Mouse (Mus musculus): ENCODE data around the gene Hnrnpul1. TPM values are rescaled to one million over a fixed set of nuclear protein-coding genes. Genes with fewer than 3 reads are reported as not detected.

The Hnrnpul1 gene
- polyA plus RNA-seq, 1 experiment from 2014 or later = 52.9 TPM

DNA sequence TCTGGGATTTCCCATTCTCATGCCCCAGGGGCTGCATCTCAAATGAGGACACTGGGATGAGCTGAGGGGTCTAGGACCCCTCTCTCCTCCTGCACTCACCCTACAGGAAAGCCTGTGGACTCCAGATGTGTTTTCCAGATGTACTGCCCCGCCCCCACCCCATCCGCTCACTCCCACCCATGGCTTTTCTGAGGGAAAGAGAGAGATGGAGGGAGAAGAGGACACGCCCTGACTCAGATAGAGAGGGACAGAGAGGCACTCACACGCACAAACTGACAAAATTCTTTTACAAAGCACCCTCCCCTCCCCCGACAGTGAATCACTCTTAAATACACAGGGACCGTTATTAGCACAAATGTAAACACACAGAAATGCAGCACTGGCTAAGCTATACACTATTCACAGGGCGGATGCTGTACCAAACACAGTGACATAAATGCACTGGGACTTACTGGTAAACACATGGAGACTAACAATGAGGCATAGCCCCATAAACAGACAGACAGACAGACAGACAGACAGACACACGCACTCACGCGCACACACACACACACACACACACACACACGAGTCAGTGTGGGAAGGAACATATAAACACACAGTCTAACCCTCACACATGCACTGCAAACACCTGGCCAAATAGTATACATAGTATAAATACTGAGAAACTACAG, 27.5 kb upstream of the Hnrnpul1 start:
- Histone ChIP-seq H3K9me3 (ENCODE audit: control insufficient read depth, low read length) (no peaks in the 10 kb centered on the region), H3K4me3 (ENCODE audit: low read depth, low read length) (peak overlapping the region; percentile 29), H3K4me1 (ENCODE audit: control insufficient read depth, insufficient read depth, low read length) (peaks cover 6% of the 10 kb centered on the region; the same call in 1 of the 2 replicates), H3K27ac (ENCODE audit: low read depth, low read length) (no peak overlapping the region), H3K27me3 (ENCODE audit: control insufficient read depth, insufficient read depth, low read length) (no peaks in the 10 kb centered on the region), H3K36me3 (ENCODE audit: control insufficient read depth, insufficient read depth, low read length) (no peaks in the 10 kb centered on the region), H3K9ac (replicated peaks; ENCODE audit: low read depth, low read length) (peak overlapping the region; percentile 42; the same call in 1 of the 2 replicates), H3K4me2 (ENCODE audit: low read depth, low read length) (peak overlapping the region; percentile 61)
- WGBS = 44% methylated on average over 11 of the region's 11 CpGs
- peak; percentile 68 for ATAC-seq (ENCODE audit: low read depth)

DNA sequence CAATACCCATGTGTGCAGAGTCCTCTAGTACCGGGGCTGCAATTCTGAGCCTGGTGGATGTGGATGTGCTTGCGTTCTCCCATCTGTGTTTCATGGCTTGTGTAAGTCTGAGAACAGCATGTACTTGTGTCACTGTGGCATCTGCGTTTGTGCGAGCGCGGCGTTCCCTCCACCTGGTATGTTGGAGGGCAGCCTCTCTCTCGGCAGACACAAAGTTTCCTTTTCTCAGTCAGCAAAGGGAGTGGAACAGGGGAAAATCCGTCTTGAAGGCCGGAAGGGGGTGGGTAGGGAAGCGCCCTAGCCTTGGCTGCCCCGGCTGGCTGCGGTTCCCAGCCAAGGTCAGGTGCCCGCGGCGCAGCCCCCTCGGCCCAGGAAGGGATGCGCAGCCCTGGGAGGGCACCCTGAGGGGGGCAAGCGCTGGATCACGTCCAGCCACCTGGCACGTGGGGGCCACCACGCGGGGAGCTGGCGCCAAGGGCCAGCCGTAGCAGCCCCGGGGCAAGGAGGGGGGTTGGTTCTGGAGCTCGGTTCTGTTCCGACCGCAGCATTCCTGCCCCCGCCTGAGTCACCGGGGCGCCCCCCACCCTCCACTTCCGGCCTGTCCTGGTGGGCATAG, 26.9 kb upstream of the Hnrnpul1 start:
- H3K9me3 ChIP-seq (ENCODE audit: control insufficient read depth, low read length) = no peaks in the 10 kb centered on the region
- no peak overlapping the region for H3K27ac ChIP-seq (ENCODE audit: low read depth, low read length)
- peaks cover 6% of the 10 kb centered on the region; the same call in 1 of the 2 replicates for H3K4me1 ChIP-seq (ENCODE audit: control insufficient read depth, insufficient read depth, low read length)
- no peaks in the 10 kb centered on the region for H3K27me3 ChIP-seq (ENCODE audit: control insufficient read depth, insufficient read depth, low read length)
- peak overlapping the region; percentile 61 for H3K4me2 ChIP-seq (ENCODE audit: low read depth, low read length)
- H3K36me3 ChIP-seq (ENCODE audit: control insufficient read depth, insufficient read depth, low read length) = no peaks in the 10 kb centered on the region
- WGBS = 11% methylated on average over 32 of the region's 33 CpGs
- peak overlapping the region; percentile 29 for H3K4me3 ChIP-seq (ENCODE audit: low read depth, low read length)
- peak; percentile 72 for ATAC-seq (ENCODE audit: low read depth)
- peak overlapping the region; percentile 42 for H3K9ac ChIP-seq (replicated peaks; ENCODE audit: low read depth, low read length)

DNA sequence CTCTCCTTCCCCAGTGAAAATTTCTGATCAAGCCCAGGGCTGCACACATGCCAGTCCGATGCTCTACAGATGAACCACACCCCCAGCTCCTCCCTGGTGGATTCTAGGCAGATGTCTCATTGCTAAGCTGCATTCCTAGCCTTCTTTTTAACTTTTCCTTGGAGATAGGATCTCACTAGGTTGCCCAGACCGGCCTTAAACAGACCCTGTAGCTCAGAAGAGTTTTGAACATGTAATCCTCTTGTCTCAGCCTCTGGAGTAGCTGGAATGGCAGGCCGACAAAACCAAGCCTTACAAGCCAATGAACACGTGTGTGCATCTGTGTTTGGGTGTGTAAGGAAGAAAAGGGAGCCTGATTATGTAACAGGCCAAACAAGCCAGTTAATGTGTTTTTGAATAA, 26.2 kb upstream of the Hnrnpul1 start:
- H3K4me1 ChIP-seq (ENCODE audit: control insufficient read depth, insufficient read depth, low read length) = peaks cover 6% of the 10 kb centered on the region; the same call in 1 of the 2 replicates
- H3K9ac ChIP-seq (replicated peaks; ENCODE audit: low read depth, low read length) = no peak overlapping the region
- H3K36me3 ChIP-seq (ENCODE audit: control insufficient read depth, insufficient read depth, low read length) = no peaks in the 10 kb centered on the region
- H3K4me3 ChIP-seq (ENCODE audit: low read depth, low read length) = no peak overlapping the region
- H3K4me2 ChIP-seq (ENCODE audit: low read depth, low read length) = no peak overlapping the region
- ATAC-seq (ENCODE audit: low read depth) = no peak
- no peaks in the 10 kb centered on the region for H3K9me3 ChIP-seq (ENCODE audit: control insufficient read depth, low read length)
- no peaks in the 10 kb centered on the region for H3K27me3 ChIP-seq (ENCODE audit: control insufficient read depth, insufficient read depth, low read length)
- WGBS = 53% methylated on average over 4 of the region's 4 CpGs
- H3K27ac ChIP-seq (ENCODE audit: low read depth, low read length) = no peak overlapping the region

DNA sequence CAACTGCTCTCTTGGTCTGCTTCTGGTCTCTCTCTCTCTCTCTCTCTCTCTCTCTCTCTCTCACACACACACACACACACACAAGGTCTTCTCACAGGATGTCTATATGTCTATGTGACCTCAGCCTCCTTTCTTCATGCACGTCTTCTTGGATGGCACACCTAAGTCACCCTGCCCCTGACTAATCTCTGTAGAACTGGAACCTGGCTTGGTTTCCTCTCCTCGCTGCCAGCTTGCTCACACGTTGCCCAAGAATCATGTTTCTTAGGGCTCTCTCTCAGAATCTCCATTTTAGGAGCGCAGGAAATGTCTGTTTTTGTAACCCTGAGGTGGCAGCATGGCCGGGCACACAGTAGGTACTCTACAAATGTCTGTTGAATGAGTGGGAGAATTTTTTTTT, 25.5 kb upstream of the Hnrnpul1 start:
- H3K27me3 ChIP-seq (ENCODE audit: control insufficient read depth, insufficient read depth, low read length) = no peaks in the 10 kb centered on the region
- H3K4me2 ChIP-seq (ENCODE audit: low read depth, low read length) = no peak overlapping the region
- no peaks in the 10 kb centered on the region for H3K9me3 ChIP-seq (ENCODE audit: control insufficient read depth, low read length)
- H3K27ac ChIP-seq (ENCODE audit: low read depth, low read length) = no peak overlapping the region
- ATAC-seq (ENCODE audit: low read depth) = no peak
- WGBS = 92% methylated on average over 5 of the region's 5 CpGs
- H3K4me3 ChIP-seq (ENCODE audit: low read depth, low read length) = no peak overlapping the region
- H3K4me1 ChIP-seq (ENCODE audit: control insufficient read depth, insufficient read depth, low read length) = peaks cover 6% of the 10 kb centered on the region; the same call in 1 of the 2 replicates
- H3K9ac ChIP-seq (replicated peaks; ENCODE audit: low read depth, low read length) = no peak overlapping the region
- H3K36me3 ChIP-seq (ENCODE audit: control insufficient read depth, insufficient read depth, low read length) = no peaks in the 10 kb centered on the region

GRCm38 (mm10) chr7:25768229-25768628, 13.7 kb upstream of the Hnrnpul1 start:
- Histone ChIP-seq H3K4me1 (ENCODE audit: control insufficient read depth, insufficient read depth, low read length) (no peaks in the 10 kb centered on the region), H3K4me2 (ENCODE audit: low read depth, low read length) (no peak overlapping the region), H3K4me3 (ENCODE audit: low read depth, low read length) (no peak overlapping the region), H3K27me3 (ENCODE audit: control insufficient read depth, insufficient read depth, low read length) (no peaks in the 10 kb centered on the region), H3K27ac (ENCODE audit: low read depth, low read length) (no peak overlapping the region), H3K9ac (replicated peaks; ENCODE audit: low read depth, low read length) (no peak overlapping the region), H3K36me3 (ENCODE audit: control insufficient read depth, insufficient read depth, low read length) (no peaks in the 10 kb centered on the region), H3K9me3 (ENCODE audit: control insufficient read depth, low read length) (no peaks in the 10 kb centered on the region)
- 91% methylated on average over 5 of the region's 5 CpGs for WGBS
- no peak for ATAC-seq (ENCODE audit: low read depth)

DNA sequence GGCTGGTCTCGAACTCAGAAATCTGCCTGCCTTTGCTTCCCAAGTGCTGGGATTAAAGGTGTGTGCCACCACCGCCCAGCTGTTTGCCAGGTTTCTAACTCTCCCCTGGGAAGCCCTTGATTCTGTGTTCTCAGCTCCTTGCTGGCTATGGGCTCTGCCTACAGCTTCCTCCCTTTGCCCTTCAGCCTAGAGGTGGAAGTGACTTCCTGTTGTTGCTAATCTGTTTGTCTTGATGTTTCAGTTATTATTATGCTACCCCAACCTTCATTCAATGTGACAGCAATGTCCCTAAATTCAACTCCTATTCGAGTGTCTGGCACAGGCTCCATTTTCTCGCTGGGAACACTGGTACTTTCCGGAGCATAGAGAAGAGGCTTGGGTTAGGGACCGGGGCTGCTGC, 11.6 kb upstream of the Hnrnpul1 start:
- no peaks in the 10 kb centered on the region for H3K27me3 ChIP-seq (ENCODE audit: control insufficient read depth, insufficient read depth, low read length)
- H3K36me3 ChIP-seq (ENCODE audit: control insufficient read depth, insufficient read depth, low read length) = no peaks in the 10 kb centered on the region
- no peak overlapping the region for H3K4me3 ChIP-seq (ENCODE audit: low read depth, low read length)
- WGBS = 90% methylated on average over 6 of the region's 6 CpGs
- no peak for ATAC-seq (ENCODE audit: low read depth)
- H3K27ac ChIP-seq (ENCODE audit: low read depth, low read length) = no peak overlapping the region
- no peaks in the 10 kb centered on the region for H3K4me1 ChIP-seq (ENCODE audit: control insufficient read depth, insufficient read depth, low read length)
- H3K9ac ChIP-seq (replicated peaks; ENCODE audit: low read depth, low read length) = no peak overlapping the region
- no peaks in the 10 kb centered on the region for H3K9me3 ChIP-seq (ENCODE audit: control insufficient read depth, low read length)
- no peak overlapping the region for H3K4me2 ChIP-seq (ENCODE audit: low read depth, low read length)

GRCm38 (mm10) chr7:25764221-25764620, 9.7 kb upstream of the Hnrnpul1 start:
- ATAC-seq (ENCODE audit: low read depth) = no peak
- no peak overlapping the region for H3K4me2 ChIP-seq (ENCODE audit: low read depth, low read length)
- H3K27ac ChIP-seq (ENCODE audit: low read depth, low read length) = no peak overlapping the region
- H3K9ac ChIP-seq (replicated peaks; ENCODE audit: low read depth, low read length) = no peak overlapping the region
- no peak overlapping the region for H3K4me3 ChIP-seq (ENCODE audit: low read depth, low read length)
- no peaks in the 10 kb centered on the region for H3K27me3 ChIP-seq (ENCODE audit: control insufficient read depth, insufficient read depth, low read length)
- H3K4me1 ChIP-seq (ENCODE audit: control insufficient read depth, insufficient read depth, low read length) = no peaks in the 10 kb centered on the region
- no peaks in the 10 kb centered on the region for H3K9me3 ChIP-seq (ENCODE audit: control insufficient read depth, low read length)
- WGBS = 61% methylated on average over 5 of the region's 5 CpGs
- no peaks in the 10 kb centered on the region for H3K36me3 ChIP-seq (ENCODE audit: control insufficient read depth, insufficient read depth, low read length)

GRCm38 (mm10) chr7:25763678-25764077, 9.1 kb upstream of the Hnrnpul1 start:
- no peak overlapping the region for H3K4me3 ChIP-seq (ENCODE audit: low read depth, low read length)
- no peak overlapping the region for H3K9ac ChIP-seq (replicated peaks; ENCODE audit: low read depth, low read length)
- no peaks in the 10 kb centered on the region for H3K27me3 ChIP-seq (ENCODE audit: control insufficient read depth, insufficient read depth, low read length)
- no peak overlapping the region for H3K27ac ChIP-seq (ENCODE audit: low read depth, low read length)
- 70% methylated on average over 11 of the region's 11 CpGs for WGBS
- no peaks in the 10 kb centered on the region for H3K4me1 ChIP-seq (ENCODE audit: control insufficient read depth, insufficient read depth, low read length)
- no peaks in the 10 kb centered on the region for H3K36me3 ChIP-seq (ENCODE audit: control insufficient read depth, insufficient read depth, low read length)
- no peak for ATAC-seq (ENCODE audit: low read depth)
- no peak overlapping the region for H3K4me2 ChIP-seq (ENCODE audit: low read depth, low read length)
- H3K9me3 ChIP-seq (ENCODE audit: control insufficient read depth, low read length) = no peaks in the 10 kb centered on the region

GRCm38 (mm10) chr7:25761354-25761753, 6.8 kb upstream of the Hnrnpul1 start:
- Histone ChIP-seq H3K9ac (replicated peaks; ENCODE audit: low read depth, low read length) (no peak overlapping the region), H3K4me1 (ENCODE audit: control insufficient read depth, insufficient read depth, low read length) (no peaks in the 10 kb centered on the region), H3K9me3 (ENCODE audit: control insufficient read depth, low read length) (no peaks in the 10 kb centered on the region), H3K27ac (ENCODE audit: low read depth, low read length) (no peak overlapping the region), H3K4me3 (ENCODE audit: low read depth, low read length) (no peak overlapping the region), H3K4me2 (ENCODE audit: low read depth, low read length) (no peak overlapping the region), H3K36me3 (ENCODE audit: control insufficient read depth, insufficient read depth, low read length) (no peaks in the 10 kb centered on the region), H3K27me3 (ENCODE audit: control insufficient read depth, insufficient read depth, low read length) (no peaks in the 10 kb centered on the region)
- ATAC-seq (ENCODE audit: low read depth) = no peak
- 84% methylated on average over 10 of the region's 10 CpGs for WGBS
